Mouse (Mus musculus): ENCODE measurements around the gene Ptprcap. TPM values are rescaled to one million over a fixed set of nuclear protein-coding genes. Genes with fewer than 3 reads are reported as not detected.

The Ptprcap gene
- polyA plus RNA-seq, 1 experiment from 2014 or later = 0.92 TPM

DNA sequence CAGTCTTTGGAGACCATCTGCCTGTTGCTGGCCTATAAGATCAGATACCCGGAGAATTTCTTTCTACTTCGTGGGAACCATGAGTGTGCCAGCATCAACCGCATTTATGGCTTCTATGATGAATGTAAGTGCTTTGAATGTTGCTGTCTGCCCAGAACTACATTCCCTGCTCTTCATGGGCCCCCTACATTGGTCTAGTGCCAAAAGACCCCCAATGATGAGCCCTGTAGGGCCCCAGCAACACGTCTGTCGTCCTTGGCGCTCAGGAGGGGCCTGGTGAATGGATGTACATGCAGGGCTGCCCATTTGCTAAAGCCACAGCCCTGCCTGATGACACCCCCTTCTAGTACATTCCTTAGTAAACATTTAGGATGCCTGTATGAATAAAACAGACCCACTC lies 39.7 kb downstream of the Ptprcap start:
- 63% methylated on average over 6 of the region's 6 CpGs for WGBS
- Histone ChIP-seq H3K4me2 (ENCODE audit: low read depth) (peak overlapping the region; percentile 90), H3K36me3 (ENCODE audit: control insufficient read depth, insufficient read depth, low read length) (peaks cover 14% of the 10 kb centered on the region), H3K9ac (ENCODE audit: low read length) (peak overlapping the region; percentile 96), H3K9me3 (ENCODE audit: control insufficient read depth, low read length) (no peaks in the 10 kb centered on the region), H3K4me1 (ENCODE audit: control insufficient read depth, insufficient read depth, low read length) (peaks cover 10% of the 10 kb centered on the region), H3K27me3 (ENCODE audit: control insufficient read depth, insufficient read depth, low read length) (no peaks in the 10 kb centered on the region), H3K4me3 (ENCODE audit: low read depth, low read length) (peak overlapping the region; percentile 98), H3K27ac (ENCODE audit: low read depth, low read length) (no peak overlapping the region)
- ATAC-seq (ENCODE audit: insufficient read depth, low FRiP score, low TSS enrichment) (no peak), DNase-seq (ENCODE audit: low spot score) (no peak)

DNA sequence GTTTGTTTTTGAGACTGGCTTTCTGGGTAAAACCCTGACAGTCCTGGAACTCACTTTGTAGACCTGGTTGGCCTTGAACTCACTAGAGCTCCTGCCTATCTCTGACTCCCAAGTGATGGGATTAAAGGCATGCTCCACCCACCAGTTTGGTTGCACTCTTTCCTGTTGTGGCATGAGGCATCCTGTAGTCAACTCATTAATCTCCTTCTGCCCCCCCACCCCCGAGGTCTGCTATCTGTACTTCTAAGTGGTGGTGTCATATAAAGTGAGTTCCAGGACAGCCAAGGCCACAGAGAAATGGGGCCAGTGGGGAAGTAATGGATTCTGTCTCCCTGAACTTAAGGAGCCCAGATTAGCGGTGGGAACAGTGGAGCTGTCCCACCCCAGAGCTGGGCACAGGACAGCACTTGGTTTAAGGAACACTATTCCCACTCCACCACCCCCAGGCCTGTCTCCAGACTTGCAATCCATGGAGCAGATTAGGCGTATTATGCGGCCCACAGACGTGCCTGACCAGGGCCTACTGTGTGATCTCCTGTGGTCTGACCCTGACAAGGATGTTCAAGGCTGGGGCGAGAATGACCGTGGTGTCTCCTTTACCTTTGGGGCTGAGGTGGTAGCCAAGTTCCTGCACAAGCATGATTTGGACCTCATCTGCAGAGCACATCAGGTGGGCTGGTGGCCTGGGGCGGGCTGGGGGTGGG lies 40.8 kb downstream of the Ptprcap start:
- Histone ChIP-seq H3K4me2 (ENCODE audit: low read depth) (no peak overlapping the region), H3K9ac (ENCODE audit: low read length) (no peak overlapping the region), H3K4me3 (ENCODE audit: low read depth, low read length) (no peak overlapping the region), H3K27me3 (ENCODE audit: control insufficient read depth, insufficient read depth, low read length) (no peaks in the 10 kb centered on the region), H3K9me3 (ENCODE audit: control insufficient read depth, low read length) (no peaks in the 10 kb centered on the region), H3K4me1 (ENCODE audit: control insufficient read depth, insufficient read depth, low read length) (peaks cover 10% of the 10 kb centered on the region), H3K36me3 (ENCODE audit: control insufficient read depth, insufficient read depth, low read length) (peaks cover 14% of the 10 kb centered on the region), H3K27ac (ENCODE audit: low read depth, low read length) (no peak overlapping the region)
- 91% methylated on average over 8 of the region's 8 CpGs for WGBS
- no peak for ATAC-seq (ENCODE audit: insufficient read depth, low FRiP score, low TSS enrichment)
- no peak for DNase-seq (ENCODE audit: low spot score)

DNA sequence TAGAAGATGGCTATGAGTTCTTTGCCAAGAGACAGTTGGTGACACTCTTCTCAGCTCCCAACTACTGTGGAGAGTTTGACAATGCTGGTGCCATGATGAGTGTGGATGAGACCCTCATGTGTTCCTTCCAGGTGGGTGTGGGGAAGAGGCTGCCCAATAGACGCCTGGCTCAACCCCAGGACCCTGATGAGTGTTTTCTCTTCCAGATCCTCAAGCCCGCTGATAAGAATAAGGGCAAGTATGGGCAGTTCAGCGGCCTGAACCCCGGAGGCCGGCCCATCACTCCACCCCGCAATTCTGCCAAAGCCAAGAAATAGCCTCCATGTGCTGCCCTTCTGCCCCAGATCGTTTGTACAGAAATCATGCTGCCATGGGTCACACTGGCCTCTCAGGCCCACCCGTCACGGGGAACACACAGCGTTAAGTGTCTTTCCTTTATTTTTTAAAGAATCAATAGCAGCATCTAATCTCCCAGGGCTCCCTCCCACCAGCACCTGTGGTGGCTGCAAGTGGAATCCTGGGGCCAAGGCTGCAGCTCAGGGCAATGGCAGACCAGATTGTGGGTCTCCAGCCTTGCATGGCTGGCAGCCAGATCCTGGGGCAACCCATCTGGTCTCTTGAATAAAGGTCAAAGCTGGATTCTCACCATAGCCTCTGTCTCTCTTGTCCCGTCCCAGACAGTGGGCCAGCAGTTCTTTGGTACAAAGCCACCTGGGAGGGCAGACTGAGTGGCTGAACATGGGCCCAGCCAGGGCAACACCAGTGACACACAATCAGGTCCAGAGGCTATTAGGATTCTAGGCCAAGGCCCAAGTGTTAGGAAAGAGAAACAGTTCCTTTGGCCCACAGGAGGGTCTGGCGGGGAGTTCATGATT lies 41.6 kb downstream of the Ptprcap start:
- no peak overlapping the region for H3K27ac ChIP-seq (ENCODE audit: low read depth, low read length)
- no peak for DNase-seq (ENCODE audit: low spot score)
- no peak for ATAC-seq (ENCODE audit: insufficient read depth, low FRiP score, low TSS enrichment)
- H3K9me3 ChIP-seq (ENCODE audit: control insufficient read depth, low read length) = no peaks in the 10 kb centered on the region
- 87% methylated on average over 12 of the region's 12 CpGs for WGBS
- H3K36me3 ChIP-seq (ENCODE audit: control insufficient read depth, insufficient read depth, low read length) = peaks cover 14% of the 10 kb centered on the region
- no peak overlapping the region for H3K4me3 ChIP-seq (ENCODE audit: low read depth, low read length)
- H3K4me2 ChIP-seq (ENCODE audit: low read depth) = no peak overlapping the region
- H3K4me1 ChIP-seq (ENCODE audit: control insufficient read depth, insufficient read depth, low read length) = peaks cover 10% of the 10 kb centered on the region
- no peak overlapping the region for H3K9ac ChIP-seq (ENCODE audit: low read length)
- H3K27me3 ChIP-seq (ENCODE audit: control insufficient read depth, insufficient read depth, low read length) = no peaks in the 10 kb centered on the region

DNA sequence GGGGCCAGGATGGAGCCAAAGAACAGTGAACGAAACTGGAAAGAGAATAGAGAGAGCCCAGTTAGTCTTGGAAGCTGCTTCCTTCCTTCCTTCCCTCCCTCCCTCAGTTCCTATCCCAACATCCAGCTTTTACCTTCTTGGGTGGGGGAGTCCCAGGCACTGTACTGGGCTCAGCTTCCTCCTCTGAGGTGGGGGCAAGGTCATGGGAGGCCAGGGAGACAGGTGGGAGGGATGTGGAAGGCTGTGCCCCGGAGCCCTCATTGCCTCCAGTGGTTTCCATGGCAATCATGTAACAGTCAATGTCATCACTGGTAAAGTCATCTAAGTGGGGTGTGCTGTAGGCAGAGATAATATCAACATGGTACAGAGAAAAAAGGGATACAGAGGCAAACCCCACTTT lies 42.6 kb downstream of the Ptprcap start:
- H3K36me3 ChIP-seq (ENCODE audit: control insufficient read depth, insufficient read depth, low read length) = peaks cover 14% of the 10 kb centered on the region
- peaks cover 14% of the 10 kb centered on the region for H3K4me1 ChIP-seq (ENCODE audit: control insufficient read depth, insufficient read depth, low read length)
- H3K27me3 ChIP-seq (ENCODE audit: control insufficient read depth, insufficient read depth, low read length) = no peaks in the 10 kb centered on the region
- H3K9ac ChIP-seq (ENCODE audit: low read length) = no peak overlapping the region
- no peak overlapping the region for H3K27ac ChIP-seq (ENCODE audit: low read depth, low read length)
- no peak for DNase-seq (ENCODE audit: low spot score)
- H3K9me3 ChIP-seq (ENCODE audit: control insufficient read depth, low read length) = no peaks in the 10 kb centered on the region
- no peak overlapping the region for H3K4me3 ChIP-seq (ENCODE audit: low read depth, low read length)
- no peak for ATAC-seq (ENCODE audit: insufficient read depth, low FRiP score, low TSS enrichment)
- 59% methylated on average over 2 of the region's 2 CpGs for WGBS
- H3K4me2 ChIP-seq (ENCODE audit: low read depth) = no peak overlapping the region

DNA sequence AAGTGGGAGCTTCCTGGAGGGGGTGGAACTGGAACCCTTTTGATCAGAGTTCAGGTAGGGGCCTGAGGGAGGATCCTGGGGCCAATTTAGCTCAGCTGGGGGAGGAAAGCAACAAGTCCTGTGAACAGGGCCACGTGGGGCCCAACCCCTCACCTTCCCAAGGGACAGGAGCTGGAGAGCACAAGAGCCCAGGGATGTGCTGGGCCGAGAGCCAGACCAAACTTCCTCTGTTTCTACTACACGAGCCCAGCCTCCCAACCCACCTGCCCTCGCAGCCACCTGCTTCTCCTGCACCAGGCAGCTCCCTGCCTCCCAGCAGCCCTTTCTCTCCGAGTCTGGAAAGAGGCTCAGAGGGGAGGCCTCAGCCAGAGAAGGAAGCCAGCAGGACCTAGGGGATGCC lies 43.1 kb downstream of the Ptprcap start:
- DNase-seq (ENCODE audit: low spot score) (no peak), ATAC-seq (ENCODE audit: insufficient read depth, low FRiP score, low TSS enrichment) (no peak)
- Histone ChIP-seq H3K4me1 (ENCODE audit: control insufficient read depth, insufficient read depth, low read length) (peaks cover 14% of the 10 kb centered on the region), H3K4me2 (ENCODE audit: low read depth) (no peak overlapping the region), H3K27me3 (ENCODE audit: control insufficient read depth, insufficient read depth, low read length) (no peaks in the 10 kb centered on the region), H3K4me3 (ENCODE audit: low read depth, low read length) (no peak overlapping the region), H3K27ac (ENCODE audit: low read depth, low read length) (no peak overlapping the region), H3K36me3 (ENCODE audit: control insufficient read depth, insufficient read depth, low read length) (peaks cover 14% of the 10 kb centered on the region), H3K9me3 (ENCODE audit: control insufficient read depth, low read length) (no peaks in the 10 kb centered on the region), H3K9ac (ENCODE audit: low read length) (no peak overlapping the region)
- 28% methylated on average over 5 of the region's 5 CpGs for WGBS

DNA sequence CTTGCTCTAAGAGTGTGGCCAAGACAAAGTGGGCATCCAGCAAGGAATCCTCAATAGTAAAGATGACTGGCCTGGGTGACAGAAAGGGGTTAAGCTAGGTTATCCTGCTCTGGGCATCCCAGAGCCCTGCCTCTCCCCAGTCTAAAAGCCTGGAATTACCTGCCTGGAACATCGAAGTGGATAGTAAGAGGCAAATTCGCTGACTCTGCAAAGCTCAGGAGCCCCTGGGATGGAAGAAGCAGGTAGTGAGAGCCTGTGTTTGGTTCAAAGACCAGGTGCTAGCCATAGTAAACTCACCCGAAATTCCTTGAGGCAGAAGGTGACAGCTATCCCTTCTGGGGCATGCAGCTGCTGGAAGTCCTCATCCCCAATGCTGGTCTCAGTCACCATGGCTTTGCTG lies 43.8 kb downstream of the Ptprcap start:
- ATAC-seq (ENCODE audit: insufficient read depth, low FRiP score, low TSS enrichment) = no peak
- Histone ChIP-seq H3K9me3 (ENCODE audit: control insufficient read depth, low read length) (no peaks in the 10 kb centered on the region), H3K27me3 (ENCODE audit: control insufficient read depth, insufficient read depth, low read length) (no peaks in the 10 kb centered on the region), H3K36me3 (ENCODE audit: control insufficient read depth, insufficient read depth, low read length) (peaks cover 14% of the 10 kb centered on the region), H3K4me2 (ENCODE audit: low read depth) (no peak overlapping the region; the same call in 1 of the 2 replicates), H3K4me3 (ENCODE audit: low read depth, low read length) (no peak overlapping the region), H3K4me1 (ENCODE audit: control insufficient read depth, insufficient read depth, low read length) (peaks cover 14% of the 10 kb centered on the region), H3K9ac (ENCODE audit: low read length) (no peak overlapping the region), H3K27ac (ENCODE audit: low read depth, low read length) (no peak overlapping the region)
- DNase-seq (ENCODE audit: low spot score) = no peak
- WGBS = 71% methylated on average over 3 of the region's 3 CpGs

DNA sequence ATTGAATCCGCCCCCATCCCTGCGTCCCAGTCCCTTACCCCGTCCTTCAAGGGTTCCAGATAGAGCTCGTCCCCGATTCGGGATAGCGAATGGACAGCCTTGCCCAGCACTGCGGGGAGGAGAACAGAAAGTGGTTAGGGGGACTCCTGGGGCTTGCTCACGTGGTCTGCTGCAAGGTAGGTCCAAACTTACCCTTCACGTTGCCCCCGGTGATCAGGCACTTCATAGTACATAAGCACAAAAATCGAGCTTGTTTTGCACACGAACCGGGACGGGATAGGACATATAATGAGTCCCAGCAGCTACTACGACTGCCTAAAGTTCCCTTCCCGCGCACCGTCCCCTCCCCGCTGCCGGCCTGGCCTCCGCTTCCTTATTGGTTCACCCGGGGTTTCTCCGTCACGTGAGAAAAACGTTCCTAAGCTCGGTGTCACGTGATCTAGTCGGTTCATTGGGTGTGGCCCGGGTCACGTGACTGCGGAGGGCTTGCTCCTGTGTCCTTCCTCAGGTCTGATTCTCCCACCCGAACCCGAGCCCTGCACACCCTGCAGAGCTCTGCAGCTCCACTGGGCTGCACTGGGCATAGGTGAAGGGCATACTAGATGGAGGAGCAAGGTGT lies 48.0 kb downstream of the Ptprcap start, which contains the start of gene Rad9a:
Gene Rad9a (minus strand): TSS at position 372 of the 619 bp plus-strand sequence.
- Histone ChIP-seq H3K27ac (ENCODE audit: low read depth, low read length) (no peak within 1 kb of the TSS), H3K4me3 (ENCODE audit: low read depth, low read length) (peak within 1 kb of the TSS; percentile 65), H3K4me2 (ENCODE audit: low read depth) (peak within 1 kb of the TSS; percentile 75), H3K4me1 (ENCODE audit: control insufficient read depth, insufficient read depth, low read length) (peaks cover 4% of the 10 kb centered on the region), H3K9me3 (ENCODE audit: control insufficient read depth, low read length) (no peaks in the 10 kb centered on the region), H3K36me3 (ENCODE audit: control insufficient read depth, insufficient read depth, low read length) (no peaks in the 10 kb centered on the region; the same call in 1 of the 2 replicates), H3K27me3 (ENCODE audit: control insufficient read depth, insufficient read depth, low read length) (no peaks in the 10 kb centered on the region), H3K9ac (ENCODE audit: low read length) (peak within 1 kb of the TSS; percentile 73)
- DNase-seq (ENCODE audit: low spot score) (peak; percentile 96), ATAC-seq (ENCODE audit: insufficient read depth, low FRiP score, low TSS enrichment) (peak; percentile 75)
- under 1% methylated on average over 34 of the region's 34 CpGs for WGBS

DNA sequence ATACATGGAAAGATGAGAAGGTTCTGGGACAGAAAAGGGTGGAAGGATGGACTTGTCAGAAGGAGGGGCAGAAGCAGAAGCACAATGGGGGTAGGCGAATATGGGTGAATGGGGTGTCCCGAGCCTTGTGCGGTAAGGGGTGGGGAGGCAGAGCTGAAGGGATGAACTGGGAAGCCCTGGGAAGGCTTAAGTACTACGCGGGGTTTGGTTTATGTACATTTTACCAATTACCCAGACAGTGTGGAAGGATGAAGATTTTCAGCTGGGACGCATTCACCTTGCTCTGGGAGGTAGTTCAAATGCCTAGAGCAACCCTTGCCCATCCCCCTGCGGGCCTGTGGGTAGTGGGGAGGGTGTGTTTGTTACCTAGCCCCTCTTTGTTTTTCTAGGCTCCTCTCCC lies 48.7 kb downstream of the Ptprcap start:
- H3K9ac ChIP-seq (ENCODE audit: low read length) = peak overlapping the region; percentile 55
- H3K36me3 ChIP-seq (ENCODE audit: control insufficient read depth, insufficient read depth, low read length) = no peaks in the 10 kb centered on the region
- H3K9me3 ChIP-seq (ENCODE audit: control insufficient read depth, low read length) = no peaks in the 10 kb centered on the region
- WGBS = 26% methylated on average over 7 of the region's 7 CpGs
- H3K27ac ChIP-seq (ENCODE audit: low read depth, low read length) = no peak overlapping the region
- H3K4me3 ChIP-seq (ENCODE audit: low read depth, low read length) = peak overlapping the region; percentile 65
- H3K4me2 ChIP-seq (ENCODE audit: low read depth) = peak overlapping the region; percentile 75
- H3K27me3 ChIP-seq (ENCODE audit: control insufficient read depth, insufficient read depth, low read length) = no peaks in the 10 kb centered on the region
- peaks cover 4% of the 10 kb centered on the region for H3K4me1 ChIP-seq (ENCODE audit: control insufficient read depth, insufficient read depth, low read length)
- peak; percentile 40; the same call in 1 of the 2 replicates for ATAC-seq (ENCODE audit: insufficient read depth, low FRiP score, low TSS enrichment)
- DNase-seq (ENCODE audit: low spot score) = no peak
